Mouse (Mus musculus) left cerebral cortex, postnatal 14 days (tissue): ENCODE measurements around the gene Fndc3b. TPM values are rescaled to one million over a fixed set of nuclear protein-coding genes. Genes with fewer than 3 reads are reported as not detected.
A peak's percentile ranks its signal among the peaks of the same experiment; 100 is the strongest.
"Not testable (repeated sequence)": the region's sequence is repeated elsewhere in the genome, so short reads cannot be mapped to it uniquely, and the experiment has no call there.

Experiments used
- DNase-seq, 2 experiments: peaks; one replicate each; pipeline ENCODE4 v3.0.0; 2021 to 2022; ENCODE audit warnings: low spot score in 2 of 2, mixed read lengths in 1 of 2
- intact Hi-C: fragments of 180-260 bp; cut with DNase I; formaldehyde crosslinking; loops from one replicate; pipeline ENCODE4 v1.15.1; 2025
- total RNA-seq, 2 experiments: library from RNA; stranded (reverse); gene quantifications; 2 replicates each; pipeline ENCODE4 v1.2.3; 2021

Gene Fndc3b
- total RNA-seq, 2 experiments from 2014 or later: 23.2 to 25.2 TPM

DNA sequence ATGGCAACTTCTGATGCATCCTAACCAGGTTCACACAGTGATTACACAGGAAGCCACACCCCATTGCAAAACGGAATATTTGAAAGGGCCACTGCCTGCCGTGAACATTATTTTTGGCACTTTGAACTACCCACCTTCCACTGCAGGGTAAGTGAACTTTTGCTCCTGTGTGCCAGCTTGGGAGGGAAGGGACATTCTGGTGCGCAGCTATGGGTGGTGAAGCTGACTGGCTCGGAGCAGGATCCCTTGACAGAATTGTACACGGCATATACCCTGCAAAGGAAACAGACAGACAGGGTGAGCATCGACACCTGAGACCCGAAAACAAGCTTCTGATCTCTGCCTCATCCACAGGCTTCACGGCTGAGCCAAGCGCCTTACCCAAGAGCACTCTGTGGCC is 220.2 kb downstream of the Fndc3b start:
- intact Hi-C loops: no loop called here
- no peak for DNase-seq

- intact Hi-C loops: no loop called here
- peak in 1 of 2 experiments; percentile 48 for DNase-seq
These were observed 221.6 kb downstream of the Fndc3b start for GRCm38 (mm10) chr3:27489550-27489949.

GRCm38 (mm10) chr3:27485141-27485540 is 226.0 kb downstream of the Fndc3b start:
- no peak for DNase-seq
- intact Hi-C loops: no loop called here

- no peak for DNase-seq
- intact Hi-C loops: no loop called here
These were observed 226.4 kb downstream of the Fndc3b start for GRCm38 (mm10) chr3:27484698-27485097.

- intact Hi-C loops: no loop called here
- DNase-seq: no peak
These were observed 227.3 kb downstream of the Fndc3b start for GRCm38 (mm10) chr3:27483762-27484161.

DNA sequence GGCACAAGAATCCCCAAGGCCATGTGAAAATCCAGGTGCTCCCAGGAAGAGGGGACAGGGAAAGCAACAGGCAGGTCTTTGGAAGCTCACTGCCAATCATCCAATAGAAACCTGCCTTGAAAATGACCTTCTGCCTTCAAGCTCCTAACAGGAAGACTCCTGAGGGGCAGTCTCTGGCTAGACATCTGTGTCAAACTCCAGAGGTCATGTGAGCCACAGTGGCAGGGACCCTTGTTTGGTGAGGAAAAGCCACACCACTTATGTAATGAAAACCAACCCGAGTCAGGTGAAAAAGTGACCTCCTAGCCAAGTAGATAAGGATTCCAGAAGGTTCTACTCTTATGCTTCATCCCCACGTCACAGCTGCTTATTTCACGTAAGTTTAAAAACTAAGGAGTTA is 227.8 kb downstream of the Fndc3b start:
- no peak for DNase-seq
- intact Hi-C loops: no loop called here

GRCm38 (mm10) chr3:27481738-27482137 is 229.4 kb downstream of the Fndc3b start:
- intact Hi-C loops: no loop called here
- DNase-seq: no peak

- intact Hi-C loops: loop anchor here (5.0 to 10.0 kb wide), 2 partner anchors 228 to 385 kb away; no protein-coding TSS in a partner anchor
- DNase-seq: no peak
These were observed 231.7 kb downstream of the Fndc3b start for GRCm38 (mm10) chr3:27479378-27479777.

- intact Hi-C loops: loop anchor here (5.0 to 10.0 kb wide), 2 partner anchors 229 to 386 kb away; no protein-coding TSS in a partner anchor
- DNase-seq: peak; percentile 41 to 50
These were observed 232.4 kb downstream of the Fndc3b start for GRCm38 (mm10) chr3:27478563-27479156.

DNA sequence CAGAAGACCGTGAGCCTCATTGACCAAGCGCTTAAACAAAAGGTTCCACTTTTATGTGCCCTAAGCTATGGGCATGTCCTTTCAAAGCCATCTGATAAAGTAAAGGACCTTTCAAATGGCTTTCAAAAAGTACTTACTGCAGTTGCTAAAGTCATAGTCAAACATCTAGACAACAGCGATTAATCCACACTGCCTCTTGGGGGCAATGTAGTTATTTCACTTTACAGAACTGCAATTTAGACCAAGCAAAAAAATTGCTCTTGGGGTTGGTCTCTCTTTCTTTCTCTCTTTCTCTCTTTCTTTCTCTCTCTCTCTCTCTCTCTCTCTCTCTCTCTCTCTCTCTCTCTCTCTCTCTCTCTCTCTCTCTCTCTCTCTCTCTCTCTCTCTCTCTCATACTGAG is 233.4 kb downstream of the Fndc3b start:
- not testable (repeated sequence) for DNase-seq
- intact Hi-C loops: loop anchor here (5.0 to 10.0 kb wide), 2 partner anchors 230 to 387 kb away; no protein-coding TSS in a partner anchor

GRCm38 (mm10) chr3:27475899-27476298 is 235.2 kb downstream of the Fndc3b start:
- DNase-seq: no peak
- intact Hi-C loops: loop anchor here (5.0 to 10.0 kb wide), 2 partner anchors 231 to 389 kb away; no protein-coding TSS in a partner anchor

DNA sequence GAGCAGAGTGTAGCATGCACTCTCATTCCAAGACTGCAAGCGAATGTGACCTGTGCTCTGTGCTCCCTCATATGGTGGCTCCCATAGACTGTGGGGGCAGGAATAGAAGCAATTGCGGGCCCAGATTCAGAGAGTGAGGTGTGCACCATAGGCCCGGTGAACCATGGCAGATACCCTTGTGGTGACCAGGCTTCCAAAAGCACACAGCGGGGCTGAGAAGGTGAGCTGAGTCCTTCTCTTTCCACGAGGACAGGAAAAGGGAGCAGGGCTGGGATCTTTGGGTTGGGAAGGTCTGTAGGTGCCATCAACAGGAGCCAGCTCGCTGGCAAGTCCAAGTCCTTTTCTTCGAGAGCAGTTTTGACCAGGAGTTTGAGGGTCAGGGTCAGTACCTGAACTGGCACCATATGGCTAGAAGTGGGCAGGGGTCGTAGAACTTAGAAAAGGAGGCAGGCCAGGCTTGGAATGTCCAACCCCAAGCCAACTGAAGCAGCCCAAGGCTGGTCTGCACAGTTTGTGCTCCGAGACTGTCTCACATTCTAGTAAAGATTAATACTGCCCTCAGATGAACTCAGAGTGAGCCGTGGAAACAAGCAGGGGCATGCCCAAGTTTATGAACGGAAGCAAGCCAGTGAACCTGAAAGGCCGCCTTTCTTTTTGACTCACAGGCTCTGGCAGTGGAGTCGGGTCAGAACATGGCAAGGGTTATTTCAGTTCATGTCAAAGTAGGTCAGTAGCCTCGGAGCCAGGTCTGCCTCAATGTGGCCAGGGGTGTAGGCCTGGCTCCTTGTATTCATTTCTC is 237.1 kb downstream of the Fndc3b start:
- no peak for DNase-seq
- intact Hi-C loops: loop anchor here (10.0 kb wide), 1 partner anchor 391 kb away; no protein-coding TSS in a partner anchor

GRCm38 (mm10) chr3:27472846-27473245 is 238.3 kb downstream of the Fndc3b start:
- DNase-seq: no peak
- intact Hi-C loops: loop anchor here (10.0 kb wide), 1 partner anchor 392 kb away; no protein-coding TSS in a partner anchor

- intact Hi-C loops: loop anchor here (10.0 kb wide), 1 partner anchor 394 kb away; no protein-coding TSS in a partner anchor
- no peak for DNase-seq
These were observed 240.3 kb downstream of the Fndc3b start for GRCm38 (mm10) chr3:27470781-27471180.

DNA sequence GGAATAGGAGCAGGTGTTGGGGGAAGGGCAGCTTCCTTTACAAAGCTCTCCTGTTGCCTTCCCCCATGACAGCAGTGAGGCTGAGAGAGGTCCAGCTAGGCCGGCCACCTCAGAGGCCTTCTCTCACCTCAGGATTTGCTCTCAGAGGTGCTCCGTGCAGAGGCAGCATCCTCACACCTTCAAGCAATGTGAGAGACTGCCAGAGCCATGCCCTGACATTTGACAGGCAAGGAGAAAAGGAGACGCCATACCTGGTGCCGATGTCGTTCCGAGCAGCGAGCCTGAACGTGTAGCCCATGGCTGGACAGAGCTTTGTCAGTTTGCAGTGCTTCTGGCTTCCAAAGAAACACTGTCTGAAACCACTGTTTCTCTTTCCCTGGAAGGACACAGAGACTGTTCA is 241.1 kb downstream of the Fndc3b start:
- DNase-seq: no peak
- intact Hi-C loops: loop anchor here (5.0 to 10.0 kb wide), 4 partner anchors 133 to 395 kb away; partner anchors contain the start of gene Fndc3b

DNA sequence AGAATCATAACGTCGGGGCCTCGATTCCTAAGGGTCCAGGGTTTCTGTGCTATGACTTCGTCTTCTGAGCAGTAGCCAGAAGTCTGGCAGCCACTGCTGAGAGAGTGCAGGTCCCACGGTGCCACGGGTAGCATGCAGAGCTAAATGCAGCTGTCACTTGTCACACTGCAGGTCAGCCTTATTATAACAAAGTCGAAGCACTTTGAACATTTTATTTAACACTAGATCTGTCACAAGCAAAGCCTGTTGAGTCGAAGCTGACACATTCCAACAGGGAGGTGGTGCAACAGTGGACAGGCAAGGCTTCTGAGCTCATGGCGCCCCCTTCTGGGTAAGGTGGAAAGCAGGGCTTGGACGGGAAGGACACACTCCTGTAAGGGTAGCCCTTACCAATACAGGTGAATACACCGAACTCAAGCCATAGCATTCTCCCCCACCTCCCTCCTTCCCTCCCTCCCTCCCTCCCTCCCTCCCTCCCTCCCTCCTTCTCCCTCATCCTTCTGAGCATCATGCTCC is 243.5 kb downstream of the Fndc3b start:
- DNase-seq: no peak
- intact Hi-C loops: loop anchor here (5.0 to 10.0 kb wide), 3 partner anchors 130 to 245 kb away; partner anchors contain the start of gene Fndc3b

DNA sequence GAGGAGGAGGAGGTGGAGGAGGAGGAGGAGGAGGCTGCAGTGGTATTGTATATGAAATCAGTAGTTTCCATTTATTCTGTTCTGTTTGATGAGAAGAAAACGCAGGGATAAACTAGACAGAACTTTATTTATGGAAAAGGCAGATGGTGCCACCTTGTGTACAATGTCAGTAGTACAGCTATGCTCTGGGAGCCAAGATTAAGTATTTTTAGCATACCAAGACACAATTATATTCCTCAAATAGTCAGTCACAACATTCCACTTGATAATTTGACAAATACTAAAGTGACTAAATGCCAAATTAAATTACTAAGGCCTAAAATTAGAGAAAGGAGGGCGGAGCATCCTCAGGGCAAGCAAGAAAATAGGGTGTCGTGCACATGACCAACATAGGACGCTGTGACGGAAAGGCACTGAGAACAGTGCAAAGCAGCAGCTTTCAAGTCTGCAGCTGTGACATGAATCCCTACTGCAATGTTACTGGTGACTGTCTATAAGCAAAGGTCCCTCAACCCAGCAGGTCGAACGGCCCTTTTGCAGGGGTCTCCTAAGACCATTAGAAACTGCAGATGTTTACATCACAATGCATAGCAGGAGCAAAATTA is 244.7 kb downstream of the Fndc3b start:
- intact Hi-C loops: loop anchor here (5.0 to 10.0 kb wide), 3 partner anchors 129 to 246 kb away; partner anchors contain the start of gene Fndc3b
- peak; percentile 81 to 84 for DNase-seq

DNA sequence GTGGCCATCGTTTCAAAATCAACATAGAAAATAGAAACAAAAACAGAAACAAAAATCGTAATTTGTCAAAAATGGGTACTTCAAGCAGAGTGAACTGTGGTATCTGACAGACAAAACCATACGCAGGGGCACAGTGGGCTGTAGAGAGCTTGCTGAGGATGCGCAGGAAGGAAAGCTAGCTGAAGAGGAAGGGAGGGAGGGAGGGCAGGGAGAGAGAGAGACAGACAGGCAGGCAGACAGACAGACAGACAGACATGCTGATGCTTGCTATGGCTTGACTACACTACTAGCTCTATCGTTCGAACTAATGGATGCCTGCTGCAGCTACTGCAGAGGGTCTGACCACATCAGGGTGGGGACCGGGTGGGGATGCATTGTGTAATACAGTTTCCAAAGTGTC is 247.7 kb downstream of the Fndc3b start:
- intact Hi-C loops: loop anchor here (5.0 to 10.0 kb wide), 2 partner anchors 189 to 644 kb away; no protein-coding TSS in a partner anchor
- DNase-seq: no peak

DNA sequence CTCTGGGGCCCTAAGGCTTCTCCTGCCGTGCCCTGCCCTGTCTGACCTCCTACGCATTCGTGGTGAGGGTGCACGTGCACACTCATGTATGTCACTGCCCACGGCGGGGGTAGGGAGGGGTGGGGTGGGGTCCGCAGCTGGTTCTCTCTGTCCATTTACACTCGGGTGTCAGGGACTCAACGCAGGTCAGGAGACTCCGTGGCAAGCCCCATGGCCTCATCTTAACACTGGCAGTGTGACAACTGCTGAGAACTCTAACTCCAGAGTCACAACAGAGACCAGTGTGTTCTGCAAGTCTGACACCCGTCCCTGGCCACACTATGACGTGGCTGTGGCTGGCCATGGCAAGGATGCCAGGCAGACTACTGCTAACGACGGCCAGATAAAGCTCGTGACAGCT is 248.2 kb downstream of the Fndc3b start:
- no peak for DNase-seq
- intact Hi-C loops: loop anchor here (5.0 to 10.0 kb wide), 2 partner anchors 188 to 644 kb away; no protein-coding TSS in a partner anchor
